In the genomic region with DNA sequence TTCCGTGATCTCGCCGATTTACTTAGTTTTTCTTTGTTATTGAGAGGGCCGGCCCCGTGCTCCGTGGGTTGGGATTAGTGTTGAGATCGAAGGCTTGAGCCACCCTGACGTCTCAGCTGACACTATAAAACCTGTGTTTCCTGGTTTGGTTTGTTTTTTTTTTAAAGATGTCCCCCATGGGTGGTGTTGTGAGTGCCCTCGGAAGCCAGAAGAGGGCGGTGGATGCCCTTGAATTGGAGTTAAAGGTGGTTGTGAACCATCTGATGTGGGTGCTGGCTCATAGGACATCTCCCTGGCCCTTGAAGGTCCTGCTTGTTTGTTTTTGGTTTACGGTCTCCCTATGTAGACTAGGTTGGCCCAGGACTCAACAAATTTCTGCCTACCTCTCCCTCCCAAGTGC, we compare ENCODE assay signal across 8 mouse cellular contexts. TPM values are rescaled to one million over a fixed set of nuclear protein-coding genes. Genes with fewer than 3 reads are reported as not detected.
A peak's percentile ranks its signal among the peaks of the same experiment; 100 is the strongest.
DNase-seq lines count a peak whose midpoint lies in the region; ATAC-seq and TF ChIP-seq lines count a peak whose summit lies in the region.

No protein-coding gene starts in this region.

- TF ChIP-seq CTCF in hindbrain, postnatal 0 days (IDR thresholded peaks at IDR 0.05; ENCODE audit: low read depth), result peak; percentile 39

- H3K4me3 ChIP-seq in lung, embryonic 16.5 days (ENCODE audit: low read length), result peak overlapping the region; percentile 92
- peak overlapping the region; percentile 94 for H3K4me3 ChIP-seq in hindbrain, postnatal 0 days (ENCODE audit: low read length)
- peak overlapping the region; percentile 93 for H3K4me3 ChIP-seq in myocyte

- H3K27ac ChIP-seq in lung, embryonic 16.5 days (ENCODE audit: low read length), result peak overlapping the region; percentile 97
- peak overlapping the region; percentile 92; the same call in 1 of the 2 replicates for H3K27ac ChIP-seq in hindbrain, postnatal 0 days

- H3K36me3 ChIP-seq in lung, embryonic 16.5 days (ENCODE audit: control insufficient read depth, insufficient read depth, low read length), result peaks cover 44% of the 10 kb centered on the region
- peaks cover 50% of the 10 kb centered on the region for H3K36me3 ChIP-seq in hindbrain, postnatal 0 days (ENCODE audit: insufficient read depth, low read length)
- H3K36me3 ChIP-seq in myocyte (ENCODE audit: control insufficient read depth, insufficient read depth), result peaks cover 30% of the 10 kb centered on the region

- no peaks in the 10 kb centered on the region for H3K9me3 ChIP-seq in lung, embryonic 16.5 days (ENCODE audit: control insufficient read depth, low read length)
- no peaks in the 10 kb centered on the region for H3K9me3 ChIP-seq in hindbrain, postnatal 0 days (ENCODE audit: low read length)

- no peak for DNase-seq in lung, postnatal 14 days
- DNase-seq in c-Kit-positive CD71-negative TER-119-negative erythroid progenitor cells, embryonic 14.5 days (ENCODE audit: low read depth), result peak; percentile 30
- no peak for DNase-seq in hindbrain, postnatal 0 days (ENCODE audit: low spot score)
- no peak for DNase-seq in testis, postnatal 14 days (ENCODE audit: low spot score)

- H3K4me1 ChIP-seq in lung, embryonic 16.5 days (replicated peaks; ENCODE audit: control insufficient read depth, insufficient read depth, low read length), result peaks cover 14% of the 10 kb centered on the region
- peaks cover 14% of the 10 kb centered on the region; the same call in 1 of the 2 replicates for H3K4me1 ChIP-seq in hindbrain, postnatal 0 days (ENCODE audit: insufficient read depth, low read length)

- 9% methylated on average over 11 of the region's 11 CpGs for WGBS in lung, embryonic 16.5 days
- WGBS in hindbrain, postnatal 0 days, result 12% methylated on average over 11 of the region's 11 CpGs

- H3K4me2 ChIP-seq in lung, embryonic 16.5 days (ENCODE audit: low read depth, low read length), result peak overlapping the region; percentile 87
- H3K4me2 ChIP-seq in hindbrain, postnatal 0 days (ENCODE audit: low read depth, low read length), result peak overlapping the region; percentile 95
- peak overlapping the region; percentile 92 for H3K4me2 ChIP-seq in myocyte (ENCODE audit: low read depth)

- peaks cover 55% of the 10 kb centered on the region for H3K79me2 ChIP-seq in myocyte (ENCODE audit: control insufficient read depth, insufficient read depth)

- no peak for TF ChIP-seq POLR2A in myocyte (IDR thresholded peaks at IDR 0.05; ENCODE audit: insufficient read length, low read depth)

- peak overlapping the region; percentile 92 for H3K9ac ChIP-seq in lung, embryonic 16.5 days (ENCODE audit: low read length)
- peak overlapping the region; percentile 75 for H3K9ac ChIP-seq in hindbrain, postnatal 0 days (replicated peaks; ENCODE audit: low read length)

- H3ac ChIP-seq in myocyte (ENCODE audit: control insufficient read depth, insufficient read length), result peak overlapping the region; percentile 69

- no peaks in the 10 kb centered on the region for H3K27me3 ChIP-seq in lung, embryonic 16.5 days (ENCODE audit: control insufficient read depth, insufficient read depth, low read depth, low read length)
- no peaks in the 10 kb centered on the region for H3K27me3 ChIP-seq in hindbrain, postnatal 0 days (ENCODE audit: insufficient read depth, low read length)
- H3K27me3 ChIP-seq in myocyte (ENCODE audit: control insufficient read depth, insufficient read depth, insufficient read length), result no peaks in the 10 kb centered on the region

- no peak for ATAC-seq in lung, embryonic 16.5 days (ENCODE audit: low read depth)
- no peak for ATAC-seq in hindbrain, postnatal 0 days
- ATAC-seq in granulocyte monocyte progenitor cell, adult 5-6 weeks (replicated peaks; ENCODE audit: poor library complexity, severe bottlenecking), result no peak
- no peak for ATAC-seq in cerebellum, adult (ENCODE audit: insufficient number of reproducible peaks, low FRiP score, low TSS enrichment)

TF ChIP-seq in myocyte, 11 proteins besides CTCF, POLR2A, EP300 and RAD21:
- TF ChIP-seq MYOD1 (IDR thresholded peaks at IDR 0.05; ENCODE audit: control insufficient read depth in 1 of 3, insufficient read length in 2 of 3, low read depth in 2 of 3), result no peak
- TF ChIP-seq E2F4 (IDR thresholded peaks at IDR 0.05; ENCODE audit: insufficient read depth), result no peak
- TF ChIP-seq POLR2AphosphoS2 (IDR thresholded peaks at IDR 0.05; ENCODE audit: insufficient read length, low read depth), result no peak
- no peak for TF ChIP-seq MAX (IDR thresholded peaks at IDR 0.05; ENCODE audit: low read depth)

RNA-seq across cellular contexts. Expression of a gene that starts 0.5 kb away (rescaled TPM):
- polyA plus RNA-seq in lung, embryonic 16.5 days (2015; fragmentation: Nextera tagmentation; extraction: Ambion mirVana), result 433 and 448 TPM in 2 replicates
- total RNA-seq in hindbrain, postnatal 0 days (2014; rRNA removed), result 78.3 and 95.8 TPM in 2 replicates
- 316 and 319 TPM in 2 replicates for polyA plus RNA-seq in hindbrain, postnatal 0 days (2015; fragmentation: Nextera tagmentation; extraction: Ambion mirVana)
- 337 TPM for polyA plus RNA-seq in myocyte (2012; fragmentation: generic; extraction: Trizol)
- 526 and 559 TPM in 2 replicates for total RNA-seq in granulocyte monocyte progenitor cell, adult 5-6 weeks (2014; fragmentation: Nextera tagmentation)
- total RNA-seq in granulocyte monocyte progenitor cell, adult 5-6 weeks (2017), result 84.9 and 130 TPM in 2 replicates

RNA-seq across cellular contexts. Expression of a gene that starts 0.9 kb away (rescaled TPM):
- polyA plus RNA-seq in lung, embryonic 16.5 days (2015; fragmentation: Nextera tagmentation; extraction: Ambion mirVana), result 49.4 and 50.1 TPM in 2 replicates
- total RNA-seq in hindbrain, postnatal 0 days (2014; rRNA removed), result 21.2 and 25.2 TPM in 2 replicates
- 46.7 and 49.2 TPM in 2 replicates for polyA plus RNA-seq in hindbrain, postnatal 0 days (2015; fragmentation: Nextera tagmentation; extraction: Ambion mirVana)
- polyA plus RNA-seq in myocyte (2012; fragmentation: generic; extraction: Trizol), result 52.9 TPM
- total RNA-seq in granulocyte monocyte progenitor cell, adult 5-6 weeks (2014; fragmentation: Nextera tagmentation), result 52.8 and 54.1 TPM in 2 replicates
- total RNA-seq in granulocyte monocyte progenitor cell, adult 5-6 weeks (2017), result 69.4 and 72.2 TPM in 2 replicates

RNA-seq across cellular contexts. Expression of a gene that starts 18.1 kb away (rescaled TPM):
- polyA plus RNA-seq in lung, embryonic 16.5 days (2015; fragmentation: Nextera tagmentation; extraction: Ambion mirVana), result 0.67 and 1.4 TPM in 2 replicates
- total RNA-seq in hindbrain, postnatal 0 days (2014; rRNA removed), result 0.50 and 9.8 TPM in 2 replicates
- polyA plus RNA-seq in hindbrain, postnatal 0 days (2015; fragmentation: Nextera tagmentation; extraction: Ambion mirVana), result 14.9 and 16.1 TPM in 2 replicates
- polyA plus RNA-seq in myocyte (2012; fragmentation: generic; extraction: Trizol), result 28.0 TPM
- total RNA-seq in granulocyte monocyte progenitor cell, adult 5-6 weeks (2014; fragmentation: Nextera tagmentation), result not detected in 2 replicates
- total RNA-seq in granulocyte monocyte progenitor cell, adult 5-6 weeks (2017), result not detected in 2 replicates

RNA-seq across cellular contexts. Expression of a gene that starts 21.0 kb away (rescaled TPM):
- polyA plus RNA-seq in lung, embryonic 16.5 days (2015; fragmentation: Nextera tagmentation; extraction: Ambion mirVana), result 67.4 and 69.7 TPM in 2 replicates
- total RNA-seq in hindbrain, postnatal 0 days (2014; rRNA removed), result 23.2 and 30.5 TPM in 2 replicates
- polyA plus RNA-seq in hindbrain, postnatal 0 days (2015; fragmentation: Nextera tagmentation; extraction: Ambion mirVana), result 45.0 and 47.4 TPM in 2 replicates
- 55.6 TPM for polyA plus RNA-seq in myocyte (2012; fragmentation: generic; extraction: Trizol)
- 86.2 and 138 TPM in 2 replicates for total RNA-seq in granulocyte monocyte progenitor cell, adult 5-6 weeks (2014; fragmentation: Nextera tagmentation)
- total RNA-seq in granulocyte monocyte progenitor cell, adult 5-6 weeks (2017), result 63.2 and 78.7 TPM in 2 replicates

RNA-seq across cellular contexts. Expression of a gene that starts 31.9 kb away (rescaled TPM):
- not detected in 2 replicates for polyA plus RNA-seq in lung, embryonic 16.5 days (2015; fragmentation: Nextera tagmentation; extraction: Ambion mirVana)
- total RNA-seq in hindbrain, postnatal 0 days (2014; rRNA removed), result not detected in 2 replicates
- not detected in 2 replicates for polyA plus RNA-seq in hindbrain, postnatal 0 days (2015; fragmentation: Nextera tagmentation; extraction: Ambion mirVana)
- not detected for polyA plus RNA-seq in myocyte (2012; fragmentation: generic; extraction: Trizol)
- total RNA-seq in granulocyte monocyte progenitor cell, adult 5-6 weeks (2014; fragmentation: Nextera tagmentation), result not detected in 2 replicates
- not detected in 2 replicates for total RNA-seq in granulocyte monocyte progenitor cell, adult 5-6 weeks (2017)
